Mouse (Mus musculus): ENCODE data around the gene Ugt2b5. TPM values are rescaled to one million over a fixed set of nuclear protein-coding genes. Genes with fewer than 3 reads are reported as not detected.

The Ugt2b5 gene
- polyA plus RNA-seq, 2 experiments = 4.0 to 16.9 TPM

DNA sequence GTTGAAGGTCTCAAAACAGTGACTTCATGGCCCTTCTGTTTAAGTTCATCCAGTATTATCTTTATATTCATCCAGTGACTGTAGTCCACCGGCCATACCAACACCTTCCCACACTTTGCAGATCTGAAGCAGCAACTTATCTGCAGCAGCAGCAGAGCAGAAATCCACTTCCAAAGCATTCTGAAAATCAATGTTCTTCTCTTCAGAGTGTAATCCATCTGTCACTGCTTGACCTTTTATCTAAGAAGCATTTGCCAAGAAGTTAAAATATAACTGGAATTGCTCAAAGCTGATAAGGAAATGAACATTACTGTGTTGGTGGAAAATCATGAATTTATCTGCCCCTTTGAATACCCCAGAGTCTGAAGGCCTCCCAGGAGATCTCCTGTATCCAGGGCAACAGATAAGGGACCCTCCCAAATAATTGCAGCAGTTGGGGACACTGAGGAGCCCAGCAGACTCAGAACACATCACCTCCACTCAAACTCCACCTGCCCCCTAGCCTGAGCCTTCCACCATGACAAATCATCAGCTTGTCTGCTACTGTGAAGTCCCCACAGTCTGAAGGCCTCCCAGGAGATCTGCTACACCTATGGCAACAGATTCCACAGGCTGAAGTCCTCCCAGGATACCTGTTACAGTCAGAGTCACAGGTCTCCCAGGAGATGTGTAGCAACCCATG is 47.6 kb downstream of the Ugt2b5 start, which contains the start of gene Ugt2b36:
Gene Ugt2b36, minus strand, starts transcription at position 210 of the 682 bp plus-strand sequence.
- H3K27ac ChIP-seq = no peak within 1 kb of the TSS
- no peak within 1 kb of the TSS for H3K4me3 ChIP-seq (ENCODE audit: insufficient read depth in 1 of 2, low read depth in 2 of 2, low read length in 2 of 2)
- no peak within 1 kb of the TSS for H3K4me2 ChIP-seq (ENCODE audit: low read depth)
- DNase-seq (ENCODE audit: low read depth in 3 of 3, low spot score in 3 of 3) = peak in 1 of 3 experiments; percentile 2
- H3K9ac ChIP-seq (replicated peaks) = no peak within 1 kb of the TSS
- no peaks in the 10 kb centered on the region for H3K27me3 ChIP-seq (ENCODE audit: control insufficient read depth, insufficient read depth, low read length)
- WGBS (ENCODE audit: insufficient replicate concordance) = 48% methylated on average over 1 of the region's 1 CpGs
- peak; percentile 41; the same call in 1 of the 2 replicates for ATAC-seq (ENCODE audit: insufficient read depth)
- no peaks in the 10 kb centered on the region for H3K36me3 ChIP-seq (replicated peaks; ENCODE audit: control insufficient read depth, insufficient read depth, low read depth)
- no peaks in the 10 kb centered on the region for H3K9me3 ChIP-seq (ENCODE audit: control insufficient read depth, low read length)
- H3K4me1 ChIP-seq (replicated peaks; ENCODE audit: control insufficient read depth in 2 of 2, insufficient read depth in 2 of 2, low read length in 1 of 2) = no peaks in the 10 kb centered on the region
- TF ChIP-seq EP300 (IDR thresholded peaks at IDR 0.05; ENCODE audit: low read depth) = no peak
- TF ChIP-seq CTCF (IDR thresholded peaks at IDR 0.05; ENCODE audit: low read depth) = no peak

GRCm38 (mm10) chr5:87091111-87091510 is 49.0 kb downstream of the Ugt2b5 start:
- H3K36me3 ChIP-seq (replicated peaks; ENCODE audit: control insufficient read depth, insufficient read depth, low read depth) = no peaks in the 10 kb centered on the region
- no peaks in the 10 kb centered on the region for H3K27me3 ChIP-seq (ENCODE audit: control insufficient read depth, insufficient read depth, low read length)
- H3K9ac ChIP-seq (replicated peaks) = no peak overlapping the region
- no peak overlapping the region for H3K27ac ChIP-seq
- ATAC-seq (ENCODE audit: insufficient read depth) = no peak
- TF ChIP-seq CTCF (IDR thresholded peaks at IDR 0.05; ENCODE audit: low read depth) (no peak), EP300 (IDR thresholded peaks at IDR 0.05; ENCODE audit: low read depth) (no peak)
- no peaks in the 10 kb centered on the region for H3K4me1 ChIP-seq (replicated peaks; ENCODE audit: control insufficient read depth in 2 of 2, insufficient read depth in 2 of 2, low read length in 1 of 2)
- no peak for DNase-seq (ENCODE audit: low read depth in 3 of 3, low spot score in 3 of 3)
- no peak overlapping the region for H3K4me3 ChIP-seq (ENCODE audit: insufficient read depth in 1 of 2, low read depth in 2 of 2, low read length in 2 of 2)
- H3K4me2 ChIP-seq (ENCODE audit: low read depth) = no peak overlapping the region
- no peaks in the 10 kb centered on the region for H3K9me3 ChIP-seq (ENCODE audit: control insufficient read depth, low read length)

DNA sequence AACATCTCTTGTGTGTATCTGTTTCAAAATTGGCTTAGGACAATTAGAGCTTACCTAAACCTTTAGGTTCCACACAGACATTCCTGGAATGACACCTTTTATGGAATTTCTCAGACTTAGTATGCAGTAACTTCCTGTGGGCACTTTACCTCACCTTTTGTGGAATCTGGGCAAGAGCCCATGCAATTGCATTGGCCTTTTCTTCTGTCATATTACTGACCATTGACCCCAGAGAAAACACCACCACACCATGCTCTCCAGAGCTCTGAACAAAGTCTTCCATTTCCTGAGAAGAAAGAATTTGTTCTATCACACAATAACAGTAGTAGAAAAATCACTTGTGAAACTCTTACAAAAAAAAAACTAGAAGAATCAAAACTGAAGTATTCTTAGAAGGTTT is 50.9 kb downstream of the Ugt2b5 start:
- H3K4me2 ChIP-seq (ENCODE audit: low read depth) = no peak overlapping the region
- H3K4me3 ChIP-seq (ENCODE audit: insufficient read depth in 1 of 2, low read depth in 2 of 2, low read length in 2 of 2) = no peak overlapping the region
- H3K4me1 ChIP-seq (replicated peaks; ENCODE audit: control insufficient read depth in 2 of 2, insufficient read depth in 2 of 2, low read length in 1 of 2) = no peaks in the 10 kb centered on the region
- H3K9me3 ChIP-seq (ENCODE audit: control insufficient read depth, low read length) = no peaks in the 10 kb centered on the region
- DNase-seq (ENCODE audit: low read depth in 3 of 3, low spot score in 3 of 3) (no peak), ATAC-seq (ENCODE audit: insufficient read depth) (no peak)
- TF ChIP-seq EP300 (IDR thresholded peaks at IDR 0.05; ENCODE audit: low read depth) = no peak
- no peak for TF ChIP-seq CTCF (IDR thresholded peaks at IDR 0.05; ENCODE audit: low read depth)
- H3K36me3 ChIP-seq (replicated peaks; ENCODE audit: control insufficient read depth, insufficient read depth, low read depth) = no peaks in the 10 kb centered on the region
- no peak overlapping the region for H3K27ac ChIP-seq
- H3K9ac ChIP-seq (replicated peaks) = no peak overlapping the region
- no peaks in the 10 kb centered on the region for H3K27me3 ChIP-seq (ENCODE audit: control insufficient read depth, insufficient read depth, low read length)

GRCm38 (mm10) chr5:87086269-87086668 is 53.8 kb downstream of the Ugt2b5 start:
- H3K4me1 ChIP-seq (replicated peaks; ENCODE audit: control insufficient read depth in 2 of 2, insufficient read depth in 2 of 2, low read length in 1 of 2) = no peaks in the 10 kb centered on the region
- H3K27ac ChIP-seq = no peak overlapping the region
- no peaks in the 10 kb centered on the region for H3K36me3 ChIP-seq (replicated peaks; ENCODE audit: control insufficient read depth, insufficient read depth, low read depth)
- H3K9ac ChIP-seq (replicated peaks) = no peak overlapping the region
- no peak for TF ChIP-seq CTCF (IDR thresholded peaks at IDR 0.05; ENCODE audit: low read depth)
- TF ChIP-seq EP300 (IDR thresholded peaks at IDR 0.05; ENCODE audit: low read depth) = no peak
- DNase-seq (ENCODE audit: low read depth in 3 of 3, low spot score in 3 of 3) (no peak), ATAC-seq (ENCODE audit: insufficient read depth) (no peak)
- 47% methylated on average over 3 of the region's 3 CpGs for WGBS (ENCODE audit: insufficient replicate concordance)
- H3K27me3 ChIP-seq (ENCODE audit: control insufficient read depth, insufficient read depth, low read length) = no peaks in the 10 kb centered on the region
- H3K9me3 ChIP-seq (ENCODE audit: control insufficient read depth, low read length) = no peaks in the 10 kb centered on the region
- H3K4me2 ChIP-seq (ENCODE audit: low read depth) = no peak overlapping the region
- H3K4me3 ChIP-seq (ENCODE audit: insufficient read depth in 1 of 2, low read depth in 2 of 2, low read length in 2 of 2) = no peak overlapping the region

Other genes with a start within 250 kb of the Ugt2b5 start
- 37.2 and 46.3 TPM in 2 replicates for gene Ugt2b34, start 233.4 kb downstream of the Ugt2b5 start, polyA plus RNA-seq (2012; rRNA removed)
- 51.0 and 59.7 TPM in 2 replicates for gene Ugt2b34, start 233.4 kb downstream of the Ugt2b5 start, polyA plus RNA-seq (2014; fragmentation: Nextera tagmentation; extraction: Ambion mirVana)
- 0.25 and 0.38 TPM in 2 replicates for gene Ugt2b1, start 213.8 kb downstream of the Ugt2b5 start, polyA plus RNA-seq (2012; rRNA removed)
- 0.25 and 0.29 TPM in 2 replicates for gene Ugt2b1, start 213.8 kb downstream of the Ugt2b5 start, polyA plus RNA-seq (2014; fragmentation: Nextera tagmentation; extraction: Ambion mirVana)
- 3.8 and 5.0 TPM in 2 replicates for gene Ugt2b35, start 139.5 kb downstream of the Ugt2b5 start, polyA plus RNA-seq (2012; rRNA removed)
- gene Ugt2b35, start 139.5 kb downstream of the Ugt2b5 start, polyA plus RNA-seq (2014; fragmentation: Nextera tagmentation; extraction: Ambion mirVana) = 1.4 and 1.6 TPM in 2 replicates
- 5.7 and 6.5 TPM in 2 replicates for gene Ugt2b36, start 47.8 kb downstream of the Ugt2b5 start, polyA plus RNA-seq (2012; rRNA removed)
- gene Ugt2b36, start 47.8 kb downstream of the Ugt2b5 start, polyA plus RNA-seq (2014; fragmentation: Nextera tagmentation; extraction: Ambion mirVana) = 17.0 and 18.2 TPM in 2 replicates
- not detected in 2 replicates for gene Ugt2b37, start 114.5 kb upstream of the Ugt2b5 start, polyA plus RNA-seq (2012; rRNA removed)
- gene Ugt2b37, start 114.5 kb upstream of the Ugt2b5 start, polyA plus RNA-seq (2014; fragmentation: Nextera tagmentation; extraction: Ambion mirVana) = not detected in 2 replicates
- gene Ugt2a3, start 196.9 kb upstream of the Ugt2b5 start, polyA plus RNA-seq (2012; rRNA removed) = not detected in 2 replicates
- not detected in 2 replicates for gene Ugt2a3, start 196.9 kb upstream of the Ugt2b5 start, polyA plus RNA-seq (2014; fragmentation: Nextera tagmentation; extraction: Ambion mirVana)